Mouse (Mus musculus) kidney, adult 9 months (tissue): ENCODE results near the gene Ocel1.
A peak's percentile ranks its signal among the peaks of the same experiment; 100 is the strongest.

Source experiments
- DNase-seq: peaks from one replicate; pipeline ENCODE4 v3.0.0; 2022

Gene Ocel1

GRCm38 (mm10) chr8:71380178-71381171 lies 9.4 kb downstream of the Ocel1 start:
- DNase-seq, result peak; percentile 50

GRCm38 (mm10) chr8:71381421-71381970 lies 10.4 kb downstream of the Ocel1 start, which contains the start of gene Nr2f6:
Nr2f6 (minus strand) TSS chr8:71381960.
- peak; percentile 75 for DNase-seq

- DNase-seq, result peak; percentile 95
These were observed 11.2 kb downstream of the Ocel1 start for GRCm38 (mm10) chr8:71381971-71382961.

GRCm38 (mm10) chr8:71383396-71383795 lies 12.3 kb downstream of the Ocel1 start:
- peak; percentile 69 for DNase-seq

GRCm38 (mm10) chr8:71383860-71384259 lies 12.8 kb downstream of the Ocel1 start:
- DNase-seq, result no peak

- DNase-seq, result no peak
These were observed 14.2 kb downstream of the Ocel1 start for GRCm38 (mm10) chr8:71385212-71385835.

- DNase-seq, result no peak
These were observed 17.2 kb downstream of the Ocel1 start for GRCm38 (mm10) chr8:71388267-71388666.

- peak; percentile 1 for DNase-seq
These were observed 20.6 kb downstream of the Ocel1 start for GRCm38 (mm10) chr8:71391696-71392095.

GRCm38 (mm10) chr8:71392391-71392790 lies 21.3 kb downstream of the Ocel1 start:
- DNase-seq, result peak; percentile 1

- DNase-seq, result peak; percentile 45
These were observed 21.8 kb downstream of the Ocel1 start for GRCm38 (mm10) chr8:71392871-71393270.

GRCm38 (mm10) chr8:71394481-71394880 lies 23.4 kb downstream of the Ocel1 start:
- peak; percentile 14 for DNase-seq

- peak; percentile 19 for DNase-seq
These were observed 24.0 kb downstream of the Ocel1 start for GRCm38 (mm10) chr8:71395071-71395470.

- DNase-seq, result peak; percentile 66
These were observed 24.5 kb downstream of the Ocel1 start, which contains the start of gene Ushbp1 for GRCm38 (mm10) chr8:71395629-71396028. Ushbp1 (minus strand) TSS chr8:71395802.

- peak; percentile 98 for DNase-seq
These were observed 25.7 kb downstream of the Ocel1 start, which contains the start of gene Babam1 for GRCm38 (mm10) chr8:71396639-71397305. Babam1 (plus strand) TSS chr8:71396861.

- no peak for DNase-seq
These were observed 26.6 kb downstream of the Ocel1 start for GRCm38 (mm10) chr8:71397701-71398100.

- no peak for DNase-seq
These were observed 29.7 kb downstream of the Ocel1 start for GRCm38 (mm10) chr8:71400826-71401225.

GRCm38 (mm10) chr8:71401454-71401853 lies 30.4 kb downstream of the Ocel1 start:
- no peak for DNase-seq

- DNase-seq, result no peak
These were observed 31.4 kb downstream of the Ocel1 start for GRCm38 (mm10) chr8:71402446-71402964.

- DNase-seq, result no peak
These were observed 32.2 kb downstream of the Ocel1 start for GRCm38 (mm10) chr8:71403107-71403885.

- DNase-seq, result no peak
These were observed 32.9 kb downstream of the Ocel1 start for GRCm38 (mm10) chr8:71404011-71404410.
